Mouse (Mus musculus): ENCODE results near the gene Csde1. TPM values are rescaled to one million over a fixed set of nuclear protein-coding genes. Genes with fewer than 3 reads are reported as not detected.

Gene Csde1
- 100 to 1,000 TPM; 233 to 247 TPM for total RNA-seq (2021)

- DNase-seq (ENCODE audit: low spot score in 2 of 2) = peak; percentile 97 to 98
- intact Hi-C loops (cut with DNase I) = loop anchor here (1.0 kb wide), 1 partner anchor 25 kb away; the partner anchor contains the start of gene Sike1
These were observed at the start of gene Csde1 for GRCm38 (mm10) chr3:103020249-103020942. TSS of gene Csde1 (plus strand) at chr3:103020426.

DNA sequence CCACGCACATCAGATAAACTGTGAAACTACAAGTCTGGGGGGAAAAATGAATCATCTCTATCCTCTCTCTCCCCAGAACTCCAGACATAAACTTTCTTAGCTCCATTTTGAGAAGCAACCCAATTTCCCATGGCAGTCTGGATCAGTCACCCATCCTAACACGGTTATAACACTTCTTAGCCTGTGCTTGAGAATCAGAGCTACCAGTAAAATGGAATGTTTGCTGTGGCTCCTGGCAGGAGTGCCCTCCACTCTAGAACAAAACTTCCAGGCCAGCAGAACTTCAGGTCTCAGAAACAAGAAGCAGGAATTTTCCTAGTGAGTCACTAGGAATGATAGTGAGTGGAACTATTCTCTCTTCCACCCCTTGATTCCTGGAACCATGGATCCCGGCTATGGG lies 49.7 kb upstream of the Csde1 start:
- intact Hi-C loops (cut with DNase I) = no loop called here
- DNase-seq (ENCODE audit: low spot score in 2 of 2) = no peak

- intact Hi-C loops (cut with DNase I) = no loop called here
- no peak for DNase-seq (ENCODE audit: low spot score in 2 of 2)
These were observed 43.3 kb upstream of the Csde1 start for GRCm38 (mm10) chr3:102976906-102977305.

DNA sequence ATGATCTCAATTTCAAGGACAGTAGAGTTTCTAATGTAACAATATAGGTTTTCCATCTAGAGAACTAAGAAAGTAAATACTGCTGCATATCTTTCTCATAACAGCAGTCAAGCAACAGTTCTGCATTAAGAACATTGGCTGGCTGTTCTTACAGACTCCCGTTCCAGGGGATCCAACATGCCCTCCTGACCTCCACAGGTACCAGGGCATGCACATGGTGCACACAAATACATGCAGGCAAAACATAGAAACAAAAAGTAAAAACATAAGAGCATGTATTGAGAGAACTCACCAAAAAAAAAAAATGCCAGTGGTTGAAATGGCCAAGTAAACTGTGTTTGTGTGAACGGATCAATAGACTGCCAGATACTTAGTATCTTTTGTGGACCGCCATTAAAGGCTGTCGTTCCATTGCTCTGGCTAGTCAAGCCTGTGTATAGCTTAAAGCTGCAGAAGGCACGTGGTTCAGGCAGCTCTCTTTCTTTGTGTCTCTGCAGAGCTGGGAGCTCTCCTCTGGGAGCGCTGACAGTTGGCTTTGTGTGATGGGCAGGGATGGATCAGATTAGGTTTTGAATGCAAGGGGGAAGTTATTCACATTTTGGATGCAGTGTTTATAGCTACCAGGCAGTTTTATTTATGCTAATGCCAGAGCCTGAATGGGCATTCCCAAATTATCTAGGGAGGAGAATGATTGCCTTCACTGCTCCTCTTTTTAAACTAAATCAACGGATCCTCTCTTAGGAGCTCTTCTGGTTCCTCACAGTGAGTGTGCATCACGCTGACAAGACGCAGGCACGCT lies 40.5 kb upstream of the Csde1 start:
- intact Hi-C loops (cut with DNase I) = no loop called here
- no peak for DNase-seq (ENCODE audit: low spot score in 2 of 2)

- no peak for DNase-seq (ENCODE audit: low spot score in 2 of 2)
- intact Hi-C loops (cut with DNase I) = no loop called here
These were observed 39.9 kb upstream of the Csde1 start for GRCm38 (mm10) chr3:102980349-102980736.

DNA sequence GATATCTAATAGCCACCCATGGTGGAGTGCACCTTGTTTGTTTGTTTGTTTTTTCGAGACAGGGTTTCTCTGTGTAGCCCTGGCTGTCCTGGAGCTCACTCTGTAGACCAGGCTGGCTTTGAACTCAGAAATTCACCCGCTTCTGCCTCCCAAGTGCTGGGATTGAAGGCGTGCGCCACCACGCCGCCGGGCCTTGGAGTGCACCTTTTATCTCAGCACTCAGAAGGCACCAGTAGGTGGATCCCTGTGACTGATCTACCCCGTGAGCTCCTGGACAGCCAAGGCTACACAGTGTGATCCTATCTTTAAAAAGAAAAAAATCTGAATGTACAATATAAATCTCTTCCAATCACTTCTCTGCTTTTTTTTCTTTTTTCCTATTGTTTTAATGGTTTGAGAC lies 29.2 kb upstream of the Csde1 start:
- intact Hi-C loops (cut with DNase I) = no loop called here
- DNase-seq (ENCODE audit: low spot score in 2 of 2) = no peak

DNA sequence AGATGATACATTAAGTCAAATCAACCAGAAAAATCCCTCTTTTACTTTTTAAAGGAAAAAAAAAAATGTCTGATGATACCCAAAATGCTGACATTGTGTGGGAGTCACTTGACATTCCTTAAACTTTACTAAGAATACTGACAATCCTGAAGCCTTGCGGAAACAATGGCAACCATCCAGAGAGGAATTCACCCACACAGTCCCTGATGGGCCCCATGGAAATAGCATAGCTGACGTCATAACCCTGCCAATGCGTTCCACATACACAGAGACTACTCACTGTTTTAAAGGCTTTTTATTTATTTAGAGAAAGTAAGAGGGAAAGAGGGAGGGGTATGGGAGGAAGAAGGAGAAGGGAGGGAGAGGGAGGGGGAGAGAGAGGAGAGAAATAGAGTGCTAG lies 27.3 kb upstream of the Csde1 start:
- no peak for DNase-seq (ENCODE audit: low spot score in 2 of 2)
- intact Hi-C loops (cut with DNase I) = no loop called here

- intact Hi-C loops (cut with DNase I) = loop anchor here (1.0 kb wide), 1 partner anchor 25 kb away; the partner anchor contains the start of gene Csde1
These were observed 25.0 kb upstream of the Csde1 start for GRCm38 (mm10) chr3:102995233-102995604.

GRCm38 (mm10) chr3:102995605-102996321 lies 24.5 kb upstream of the Csde1 start, which contains the start of gene Sike1:
TSS of gene Sike1 (plus strand) at chr3:102995708.
- peak; percentile 95 for DNase-seq (ENCODE audit: low spot score in 2 of 2)
- intact Hi-C loops (cut with DNase I) = loop anchor here (1.0 kb wide), 1 partner anchor 25 kb away; the partner anchor contains the start of gene Csde1

More at GRCm38 (mm10) chr3:102995233-102995604, 25.0 kb upstream of the Csde1 start:
- DNase-seq (ENCODE audit: low spot score in 2 of 2) = no peak

GRCm38 (mm10) chr3:102997036-102997435 lies 23.2 kb upstream of the Csde1 start:
- no peak for DNase-seq (ENCODE audit: low spot score in 2 of 2)
- intact Hi-C loops (cut with DNase I) = no loop called here

- DNase-seq (ENCODE audit: low spot score in 2 of 2) = no peak
- intact Hi-C loops (cut with DNase I) = no loop called here
These were observed 22.6 kb upstream of the Csde1 start for GRCm38 (mm10) chr3:102997591-102997990.

DNA sequence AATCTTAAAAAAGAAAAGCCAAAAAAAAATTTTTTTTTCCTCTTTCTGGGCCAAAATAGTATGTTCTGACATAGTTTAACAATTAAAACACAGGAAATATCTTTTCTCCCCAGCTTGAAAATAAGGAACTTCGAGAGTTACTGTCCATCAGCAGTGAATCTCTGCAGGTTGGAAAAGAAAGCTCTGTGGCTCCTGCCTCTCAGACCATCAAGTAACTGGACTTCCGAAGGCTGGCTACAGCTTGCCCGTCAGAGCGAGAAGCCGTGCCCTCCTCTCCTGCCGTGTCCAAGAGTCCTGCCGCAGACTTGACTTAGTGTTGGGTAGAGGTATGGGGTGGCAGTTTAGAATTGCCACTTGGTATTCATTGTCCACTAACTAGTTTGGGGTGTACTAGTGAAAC lies 18.6 kb upstream of the Csde1 start:
- DNase-seq (ENCODE audit: low spot score in 2 of 2) = no peak
- intact Hi-C loops (cut with DNase I) = no loop called here

DNA sequence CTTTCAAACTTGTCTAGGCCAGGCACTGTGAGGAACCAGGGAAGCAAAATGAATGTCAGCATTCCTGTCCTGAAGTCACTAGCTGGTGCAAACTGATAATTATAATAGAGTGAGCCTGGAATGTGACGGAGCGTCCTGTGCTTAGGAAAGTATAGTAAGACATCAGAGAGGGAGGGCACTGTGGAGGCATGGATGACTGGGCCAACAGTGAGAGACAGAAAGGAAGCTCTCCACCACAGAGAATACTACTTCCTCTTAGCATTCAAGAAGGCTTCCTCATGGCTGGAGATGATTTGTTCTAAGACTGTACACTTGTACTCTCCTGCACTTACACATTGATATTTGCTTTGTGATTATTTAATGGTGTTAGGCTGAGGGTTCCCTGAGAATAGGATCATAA lies 2.9 kb upstream of the Csde1 start:
- DNase-seq (ENCODE audit: low spot score in 2 of 2) = no peak
- intact Hi-C loops (cut with DNase I) = no loop called here

- intact Hi-C loops (cut with DNase I) = no loop called here
- no peak for DNase-seq (ENCODE audit: low spot score in 2 of 2)
These were observed 764 bp upstream of the Csde1 start for GRCm38 (mm10) chr3:103019462-103019861.

GRCm38 (mm10) chr3:103020943-103021638 lies 865 bp downstream of the Csde1 start:
- intact Hi-C loops (cut with DNase I) = loop anchor here (1.0 kb wide), 1 partner anchor 26 kb away; the partner anchor contains the start of gene Sike1
- DNase-seq (ENCODE audit: low spot score in 2 of 2) = peak; percentile 90 to 92

- DNase-seq (ENCODE audit: low spot score in 2 of 2) = no peak
- intact Hi-C loops (cut with DNase I) = no loop called here
These were observed 5.9 kb downstream of the Csde1 start for GRCm38 (mm10) chr3:103026174-103026573.

DNA sequence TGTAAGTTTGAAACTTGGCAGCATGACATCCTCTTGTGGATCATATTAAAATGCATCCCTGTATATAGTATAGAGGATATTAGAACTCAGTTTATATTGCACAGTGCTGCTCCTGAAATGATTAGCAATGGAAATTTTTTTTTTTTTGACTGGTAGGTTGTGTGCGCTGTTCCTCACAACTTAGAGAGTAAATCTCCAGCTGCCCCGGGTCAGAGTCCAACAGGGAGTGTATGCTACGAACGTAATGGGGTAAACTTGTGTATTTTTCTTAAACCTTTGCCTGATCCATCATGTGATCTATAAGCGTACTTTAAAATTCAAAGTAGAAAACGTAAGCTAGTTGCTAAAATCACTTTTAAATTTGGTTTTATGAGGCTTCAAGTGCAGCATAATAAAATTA lies 20.1 kb downstream of the Csde1 start:
- intact Hi-C loops (cut with DNase I) = no loop called here
- DNase-seq (ENCODE audit: low spot score in 2 of 2) = no peak

GRCm38 (mm10) chr3:103040861-103041379 lies 20.7 kb downstream of the Csde1 start:
- DNase-seq (ENCODE audit: low spot score in 2 of 2) = no peak
- intact Hi-C loops (cut with DNase I) = no loop called here

DNA sequence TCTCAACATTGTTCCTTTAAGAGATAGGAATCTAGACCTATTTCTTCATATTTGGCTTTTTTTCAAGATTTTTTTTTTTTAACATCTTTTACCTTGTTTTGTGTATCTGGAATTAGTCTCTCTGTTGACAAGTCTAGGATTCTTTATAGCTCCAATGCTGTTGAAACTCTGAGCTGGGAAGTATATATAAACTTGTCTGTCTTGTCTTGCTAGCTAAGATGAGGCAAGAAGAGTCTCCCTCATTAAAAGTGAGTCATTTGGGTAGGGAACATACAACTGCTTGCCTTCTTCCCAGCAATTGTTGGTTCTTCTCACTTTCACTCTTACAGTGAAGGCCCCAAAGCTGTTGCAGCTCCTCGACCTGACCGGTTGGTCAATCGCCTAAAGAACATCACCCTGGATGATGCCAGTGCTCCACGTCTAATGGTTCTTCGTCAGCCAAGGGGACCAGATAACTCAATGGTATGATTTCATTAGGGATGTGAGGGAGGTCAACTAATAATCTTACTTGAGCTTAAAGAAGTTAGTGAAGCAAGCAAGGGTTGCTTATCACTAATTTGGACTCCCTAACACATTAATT lies 35.9 kb downstream of the Csde1 start:
- DNase-seq (ENCODE audit: low spot score in 2 of 2) = no peak
- intact Hi-C loops (cut with DNase I) = loop anchor here (10.0 kb wide), 1 partner anchor 299 kb away; no protein-coding TSS in a partner anchor

All from left cerebral cortex, postnatal 36 days (tissue).